Mouse (Mus musculus) retina, postnatal 1 day (tissue): ENCODE measurements at regions not wholly inside any gene's neighbourhood (a gene's known extent, or its start where the extent isn't known, plus 50 kb on each side); places are given as distances from the start of the nearest gene placed in this dataset.
"Not testable (repeated sequence)": the region's sequence is repeated elsewhere in the genome, so short reads cannot be mapped to it uniquely, and the experiment has no call there.

ENCODE experiments used
- DNase-seq: peaks from one replicate; pipeline ENCODE4 v3.0.0-alpha.2; 2012

DNA sequence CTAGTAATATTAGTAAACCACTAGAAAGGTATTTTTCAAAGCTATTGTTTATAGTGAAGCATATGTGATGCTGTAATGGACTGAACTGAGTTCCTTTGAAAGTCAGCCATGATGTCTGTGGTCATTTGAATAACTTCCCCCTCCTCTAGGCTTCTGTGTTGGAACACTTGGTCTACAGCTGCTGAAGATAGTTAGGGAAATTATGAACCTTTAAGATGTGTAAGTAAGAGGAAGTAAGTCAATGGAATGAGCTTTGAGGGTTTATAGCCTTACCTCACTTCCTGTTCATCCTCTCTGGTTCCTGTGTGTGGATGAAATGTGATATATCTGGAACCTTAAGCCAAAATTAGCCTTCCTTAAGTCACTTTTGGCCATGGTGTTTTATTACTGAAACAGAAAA lies 145.7 kb upstream of the Tmem229a start:
- DNase-seq, result no peak

DNA sequence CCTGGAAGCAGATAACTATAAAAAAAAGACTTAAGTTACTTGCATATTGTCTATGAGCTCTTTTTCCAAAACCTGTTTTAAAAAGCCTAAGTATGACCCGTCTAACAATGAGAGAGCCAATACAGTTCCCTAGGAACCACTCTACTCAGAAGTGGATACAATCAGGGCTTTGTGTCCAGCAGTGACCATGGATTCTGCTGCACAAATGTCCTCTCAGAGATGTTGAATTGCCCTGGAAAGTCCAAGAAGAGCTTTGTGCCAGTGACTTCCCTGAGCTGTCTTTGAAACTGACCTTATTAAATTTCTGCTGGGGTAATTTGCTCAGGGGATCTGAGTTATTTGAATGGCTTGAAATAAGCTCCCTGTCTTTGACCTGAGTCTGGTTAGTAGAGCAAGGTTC lies 131.1 kb upstream of the Tmem229a start:
- DNase-seq, result no peak

DNA sequence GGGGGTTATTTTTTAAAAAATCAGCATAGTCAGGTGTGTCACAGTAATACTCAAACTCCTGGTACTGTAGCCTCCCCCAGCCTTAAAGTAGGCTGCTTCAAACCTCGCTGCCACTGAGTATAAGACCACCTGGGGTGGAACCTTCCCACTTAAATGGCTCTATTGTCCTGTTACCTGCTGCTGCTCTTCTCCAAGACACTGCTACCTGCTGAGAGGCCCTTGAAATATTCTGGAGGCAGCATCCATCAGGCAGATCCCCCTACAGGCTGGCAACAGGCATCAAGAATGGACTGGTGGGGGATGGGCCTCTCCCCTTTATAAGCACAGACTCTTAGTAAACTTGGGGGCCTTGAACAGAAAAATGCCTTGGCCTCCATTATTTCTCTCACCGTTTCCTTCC lies 129.8 kb upstream of the Tmem229a start:
- DNase-seq, result no peak

DNA sequence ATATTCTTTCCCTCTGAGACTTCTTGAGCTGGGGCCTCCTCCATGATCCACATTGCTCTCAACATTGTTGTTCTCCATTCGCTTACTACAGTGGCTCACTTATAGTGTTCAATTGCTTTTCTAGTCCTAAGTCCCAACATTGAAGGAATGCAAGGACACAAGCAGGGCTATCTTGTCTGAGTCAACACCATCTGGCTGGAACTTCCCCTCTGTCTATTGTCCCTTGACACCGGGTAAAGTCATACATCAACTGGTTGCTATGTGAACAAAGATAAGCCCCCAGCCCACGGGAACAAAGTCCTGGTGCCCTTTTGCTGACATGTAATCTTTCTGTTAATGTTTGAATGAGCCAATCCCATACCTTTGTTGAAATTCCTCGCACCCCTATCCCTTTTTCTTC lies 129.2 kb upstream of the Tmem229a start:
- not testable (repeated sequence) for DNase-seq

DNA sequence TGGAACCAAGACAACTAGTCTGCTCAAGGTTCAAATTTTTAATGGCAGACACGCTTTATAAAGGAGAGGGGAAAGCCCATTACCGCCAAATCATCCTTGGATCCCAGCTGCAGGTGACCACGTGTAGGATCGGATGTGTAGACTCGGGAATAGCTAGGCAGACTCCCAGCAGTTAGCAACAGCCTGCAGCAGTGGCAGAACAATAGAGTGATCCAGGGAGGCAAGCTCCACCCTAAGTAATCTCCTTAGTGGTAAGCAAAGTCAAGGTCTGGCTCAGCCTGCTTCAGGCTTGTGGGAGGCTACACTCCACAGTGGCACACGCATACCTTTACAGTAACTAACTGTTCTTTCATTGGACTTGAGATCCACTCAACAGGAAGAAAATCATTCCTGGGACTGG lies 109.8 kb upstream of the Tmem229a start:
- no peak for DNase-seq

DNA sequence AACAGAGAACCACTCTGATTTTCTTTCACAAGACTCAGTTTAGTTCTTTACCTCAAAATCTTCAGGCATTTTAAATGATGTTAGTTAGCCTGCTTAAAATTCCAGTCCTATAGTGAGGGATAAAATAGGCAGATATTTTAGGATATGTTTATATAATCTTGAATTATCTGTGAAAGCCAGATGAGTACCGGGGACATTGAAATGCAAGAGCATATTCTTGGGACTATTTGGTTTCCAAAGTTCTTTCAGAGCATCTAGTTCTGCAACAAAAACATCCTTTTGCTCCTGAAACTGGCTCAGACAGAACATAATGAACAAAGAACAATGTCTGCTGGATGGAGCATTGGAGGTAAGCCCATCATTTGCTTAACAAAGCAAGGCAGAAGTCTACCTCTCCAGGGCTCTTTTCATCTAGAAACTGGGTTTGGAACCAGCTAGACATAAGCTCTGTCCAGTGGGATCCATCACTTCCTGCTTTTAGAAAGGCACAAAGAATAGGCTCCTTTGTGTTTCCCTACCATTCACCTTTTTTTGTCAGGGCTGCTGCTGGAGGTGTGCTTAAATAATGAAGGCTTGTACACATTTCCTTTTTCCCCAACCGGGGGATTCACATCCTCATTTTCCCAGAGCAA lies 76.9 kb upstream of the Tmem229a start:
- DNase-seq, result no peak

DNA sequence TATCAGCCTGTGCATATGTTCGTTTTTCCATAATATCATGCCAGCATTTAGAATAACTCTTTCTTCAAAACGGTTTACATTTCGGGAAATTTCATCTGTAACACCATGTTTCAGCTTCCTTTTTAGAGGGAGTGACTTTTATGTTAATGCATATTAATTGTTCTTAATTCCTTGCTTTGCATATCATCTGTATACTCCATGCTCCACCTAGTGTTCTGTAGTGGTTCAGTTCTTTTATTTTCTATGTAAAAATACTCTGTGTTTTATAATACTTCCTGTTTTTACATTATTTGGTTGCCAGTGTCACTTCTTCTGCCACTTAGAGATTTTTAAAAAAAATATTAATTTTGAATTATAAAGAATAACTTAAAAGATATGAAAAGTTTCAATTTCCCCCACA lies 70.9 kb upstream of the Tmem229a start:
- no peak for DNase-seq

DNA sequence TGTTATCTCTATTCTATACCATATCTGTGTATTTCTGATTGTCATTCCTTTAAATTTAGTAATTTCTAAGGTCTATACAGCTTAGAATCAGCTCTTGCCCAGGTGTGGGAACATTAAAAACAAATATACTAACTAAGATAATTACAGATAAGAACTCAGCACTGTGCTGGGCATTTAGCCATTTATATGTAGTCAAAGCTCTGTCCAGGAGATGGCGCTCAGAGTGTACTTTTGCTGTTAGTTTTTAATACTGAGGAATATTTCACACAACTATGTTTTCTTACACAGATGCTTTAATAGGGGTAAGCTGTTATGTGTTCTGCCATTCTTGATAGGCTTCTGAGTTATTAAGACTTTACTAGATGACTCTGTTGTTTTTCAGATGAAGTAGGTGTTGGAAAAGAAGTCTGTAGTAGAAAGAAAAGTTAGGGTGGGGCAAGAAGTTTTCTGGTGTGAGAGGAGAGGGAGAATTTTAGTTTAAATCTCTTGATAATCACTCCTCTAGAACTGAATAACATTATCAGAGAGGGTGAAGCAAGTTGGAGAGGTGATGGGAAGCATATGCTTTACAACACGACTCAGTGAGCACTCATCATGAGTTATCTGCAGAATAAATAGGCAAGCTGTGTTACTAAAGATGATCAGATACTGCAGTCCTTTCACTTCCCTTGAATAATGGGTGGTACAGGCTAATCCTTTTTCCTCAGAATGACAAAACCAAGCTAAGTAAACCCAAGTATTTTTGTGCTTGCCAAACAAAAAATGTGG lies 64.1 kb upstream of the Tmem229a start:
- DNase-seq, result peak; percentile 71

DNA sequence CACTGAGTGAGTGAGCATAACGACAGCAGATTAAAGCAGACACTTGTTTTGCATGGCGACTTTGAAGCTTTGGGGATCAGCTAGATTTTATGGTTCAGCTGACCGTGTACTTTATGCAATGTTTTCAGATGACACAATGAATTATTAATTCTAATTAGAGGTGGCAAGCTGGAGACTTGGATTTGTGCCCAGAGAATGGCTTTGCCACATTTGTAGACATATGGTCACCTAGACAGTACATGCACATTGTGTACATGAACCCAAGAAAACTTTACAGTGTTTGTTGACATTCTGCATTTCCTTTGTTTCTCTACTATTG lies 57.1 kb upstream of the Tmem229a start:
- peak; percentile 93 for DNase-seq

DNA sequence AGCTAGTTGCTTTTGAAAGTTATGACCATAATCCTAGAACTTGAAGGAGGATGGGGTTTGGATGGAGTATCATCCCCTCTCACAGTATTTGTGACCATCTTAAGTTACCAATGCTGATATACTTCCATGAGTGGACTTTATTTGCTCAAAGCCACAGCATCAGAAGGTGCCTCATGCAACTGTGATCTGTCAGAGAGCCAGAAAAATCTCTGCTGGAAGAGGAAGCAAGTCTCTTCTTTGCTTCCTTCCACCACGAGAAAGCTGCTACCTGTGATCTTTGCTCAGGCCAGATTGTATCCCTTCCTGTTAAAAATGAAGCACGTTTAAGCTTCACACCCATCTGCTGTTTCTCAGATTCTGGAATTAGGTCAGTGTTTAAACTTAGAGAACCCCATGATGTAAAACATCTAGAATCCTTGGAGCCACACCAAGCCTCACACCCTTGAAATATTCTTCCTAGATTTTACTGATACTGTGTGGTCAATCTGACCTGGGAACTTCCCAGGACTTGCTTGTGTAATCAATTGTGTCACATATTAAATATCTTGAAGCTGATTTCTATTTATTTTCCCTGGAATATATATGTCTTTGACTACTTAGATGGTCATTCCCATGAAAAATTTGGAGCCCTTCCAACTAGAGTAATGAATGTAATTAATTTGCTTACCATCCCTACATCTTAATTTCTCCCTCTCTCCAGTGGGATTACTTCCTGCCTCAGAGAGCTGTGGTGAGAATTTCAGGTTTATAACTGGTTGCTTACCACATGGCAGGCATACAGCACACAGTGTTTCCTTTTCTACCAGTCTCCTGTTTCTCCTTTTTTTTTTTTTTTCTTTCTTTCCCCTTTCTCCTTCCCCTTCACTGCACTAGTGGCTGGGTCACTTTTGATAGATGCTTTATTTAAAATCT lies 56.5 kb upstream of the Tmem229a start:
- no peak for DNase-seq

DNA sequence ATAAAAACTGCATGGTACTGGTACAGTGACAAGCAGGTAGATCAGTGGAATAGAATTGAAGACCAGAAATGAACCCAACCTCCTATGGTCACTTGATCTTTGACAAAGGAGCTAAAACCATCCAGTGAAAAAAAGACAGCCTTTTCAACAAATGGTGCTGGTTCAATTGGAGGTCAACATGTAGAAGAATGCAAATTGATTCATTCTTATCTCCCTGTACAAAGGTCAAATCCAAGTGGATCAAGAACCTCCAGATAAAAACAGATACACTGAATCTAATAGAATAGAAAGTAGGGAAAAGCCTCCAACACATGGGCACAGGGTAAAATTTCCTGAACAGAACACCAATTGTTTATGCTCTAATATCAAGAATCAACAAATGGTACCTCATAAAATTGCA lies 52.8 kb upstream of the Tmem229a start:
- DNase-seq, result not testable (repeated sequence)
